Mouse (Mus musculus) c-Kit-positive CD71-positive TER-119-negative erythroid progenitor cells, embryonic 14.5 days (primary cell): ENCODE data around the gene Pik3r5.

Experiments used
- DNase-seq: peaks from one replicate; pipeline ENCODE4 v3.0.0-alpha.2; 2013; ENCODE audit warnings: low read depth

The Pik3r5 gene

DNA sequence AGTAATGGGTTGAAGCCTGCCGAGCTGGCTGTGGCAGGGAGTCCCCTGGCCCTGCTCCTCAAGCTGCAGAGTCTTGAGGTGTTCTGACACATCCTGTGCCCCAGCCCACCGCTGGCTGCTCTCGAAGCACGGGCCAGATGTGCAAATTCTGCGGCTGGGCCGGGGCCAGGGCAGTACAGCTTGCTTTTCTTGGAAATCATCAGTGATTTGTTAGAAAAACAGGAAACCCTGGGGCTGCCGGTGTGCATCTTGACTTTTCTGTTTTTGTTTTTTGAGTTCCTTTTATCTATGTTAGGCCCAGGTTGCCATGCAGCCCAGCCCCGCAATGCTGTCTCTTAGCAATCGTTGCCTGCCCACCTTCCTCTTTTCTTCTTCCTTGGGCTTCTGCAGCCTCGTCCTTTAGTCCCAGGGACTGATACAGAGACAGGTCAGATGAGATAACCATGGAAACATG is 19.4 kb downstream of the Pik3r5 start:
- no peak for DNase-seq

DNA sequence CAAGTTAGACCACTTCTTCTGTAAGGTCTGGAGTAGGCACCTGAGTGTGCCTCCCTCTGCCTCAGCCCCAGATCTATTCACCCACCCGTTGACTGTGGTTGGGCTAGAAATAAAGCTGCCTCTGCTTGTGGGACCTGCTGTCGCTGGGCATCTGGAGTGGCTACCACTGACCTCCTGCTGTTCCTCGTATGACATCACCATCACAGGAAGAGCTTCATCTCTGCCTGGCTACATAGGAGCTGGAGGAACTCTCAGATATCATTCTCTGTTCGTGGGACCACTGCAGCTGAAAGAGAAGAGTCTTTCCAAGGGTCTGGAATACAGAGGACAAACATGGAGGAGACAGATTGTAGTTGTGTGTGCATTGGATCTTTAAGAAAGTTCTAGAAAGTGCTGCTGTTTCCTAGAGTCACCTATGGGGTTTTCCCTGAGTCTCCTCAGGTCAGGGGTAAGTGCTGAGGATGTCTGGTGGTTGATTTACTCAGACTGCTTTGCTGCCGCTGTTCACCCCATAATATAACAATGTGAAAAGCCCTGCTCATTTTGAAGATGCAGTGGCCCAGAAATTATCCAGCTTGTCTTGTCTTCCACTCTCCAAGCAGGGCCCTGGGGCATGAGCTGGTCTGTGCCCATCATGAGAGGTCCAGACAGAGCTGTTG is 20.0 kb downstream of the Pik3r5 start:
- DNase-seq, result no peak

DNA sequence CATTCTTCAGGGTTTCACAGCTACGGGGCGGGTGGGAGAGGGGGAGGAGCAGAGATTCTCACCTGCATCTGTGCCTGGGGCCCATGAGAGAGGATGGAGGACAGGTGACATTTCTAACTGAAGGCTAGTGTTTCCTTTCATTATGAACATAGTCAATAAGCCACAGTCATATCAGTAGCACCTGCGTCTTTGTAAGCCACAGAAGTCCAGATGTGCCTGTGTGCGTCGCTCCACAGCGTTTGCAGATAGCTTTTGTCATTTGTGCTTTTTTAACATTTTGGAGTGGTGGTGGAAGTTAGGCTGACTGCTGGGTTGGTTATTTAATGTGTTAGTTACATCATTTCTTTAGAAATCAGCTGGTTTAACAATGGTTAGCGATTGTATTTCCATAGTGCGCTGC is 20.8 kb downstream of the Pik3r5 start:
- DNase-seq, result no peak

DNA sequence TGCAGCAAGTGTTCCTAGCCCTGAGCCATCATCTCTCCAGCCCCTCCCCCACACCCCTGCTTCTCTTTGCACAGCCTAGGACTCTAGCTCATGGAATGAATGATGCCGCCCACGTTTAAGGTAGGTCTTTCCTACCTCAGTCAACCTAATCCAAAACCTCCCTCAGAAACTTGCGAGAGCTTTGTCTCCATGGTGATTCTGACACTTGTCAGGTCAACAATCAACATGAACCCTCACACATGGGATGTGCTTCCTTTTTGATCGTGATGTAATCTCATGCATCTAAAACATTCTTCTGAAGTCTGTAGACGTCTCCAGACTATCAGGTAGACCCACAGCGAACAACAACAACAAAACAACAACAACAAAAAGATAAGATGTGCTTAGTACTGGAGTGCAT is 21.4 kb downstream of the Pik3r5 start:
- DNase-seq, result no peak

DNA sequence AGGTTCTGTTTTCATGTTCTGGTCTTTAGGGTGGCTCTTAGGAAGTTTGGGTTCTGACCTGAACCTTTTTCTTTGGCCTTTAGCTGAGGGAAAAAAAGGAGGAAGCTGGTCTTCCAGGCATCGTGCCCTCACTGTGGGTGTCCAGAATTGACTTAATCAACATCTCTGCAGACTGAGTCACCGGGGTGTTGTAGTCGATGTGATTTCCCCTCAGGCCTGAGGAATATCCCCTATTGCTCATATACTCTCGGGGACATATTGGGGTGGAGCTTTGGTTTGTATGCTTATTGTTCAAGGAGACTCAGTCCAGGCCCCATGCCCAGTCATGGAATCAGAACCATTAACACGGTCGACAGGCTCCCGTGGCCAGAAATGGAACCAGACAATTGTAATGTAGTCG is 26.2 kb downstream of the Pik3r5 start:
- DNase-seq, result no peak

DNA sequence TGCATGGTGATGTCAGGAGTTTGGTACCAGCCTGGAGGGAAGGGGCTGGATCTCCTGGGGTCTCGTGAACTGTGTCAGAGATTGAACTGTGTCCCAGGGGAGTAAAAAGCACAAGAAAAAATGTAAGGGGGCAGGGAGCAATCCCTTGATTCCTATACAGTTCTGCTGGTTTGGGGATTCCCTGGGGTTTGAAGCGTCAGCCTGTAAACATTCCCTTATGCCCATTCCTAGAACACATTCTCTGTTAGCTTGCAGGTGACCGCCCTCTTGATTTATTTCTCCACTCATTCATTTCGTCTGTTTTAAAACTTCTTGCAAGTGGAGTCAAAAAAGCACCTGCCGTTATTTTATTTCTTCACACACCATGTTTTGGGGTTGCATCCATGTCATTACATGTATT is 27.1 kb downstream of the Pik3r5 start:
- no peak for DNase-seq

DNA sequence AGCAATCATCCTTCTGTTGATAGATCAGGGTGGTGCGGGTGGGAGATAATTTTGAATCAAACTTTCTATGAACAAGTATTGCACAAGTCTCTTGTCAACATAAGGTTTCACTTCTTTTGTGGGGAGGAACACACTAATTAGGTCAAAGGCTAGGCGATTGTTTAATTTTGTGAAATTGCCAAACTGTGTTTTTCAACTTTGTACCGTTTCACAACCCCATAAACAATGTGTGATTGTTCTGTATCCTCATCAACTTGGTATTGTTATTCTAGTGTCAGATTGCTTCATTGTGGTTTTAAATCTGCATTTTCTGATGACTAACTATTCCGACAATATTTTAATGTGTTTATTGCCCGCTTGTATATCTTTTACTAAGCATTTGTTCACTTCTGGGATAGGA is 27.6 kb downstream of the Pik3r5 start:
- no peak for DNase-seq

DNA sequence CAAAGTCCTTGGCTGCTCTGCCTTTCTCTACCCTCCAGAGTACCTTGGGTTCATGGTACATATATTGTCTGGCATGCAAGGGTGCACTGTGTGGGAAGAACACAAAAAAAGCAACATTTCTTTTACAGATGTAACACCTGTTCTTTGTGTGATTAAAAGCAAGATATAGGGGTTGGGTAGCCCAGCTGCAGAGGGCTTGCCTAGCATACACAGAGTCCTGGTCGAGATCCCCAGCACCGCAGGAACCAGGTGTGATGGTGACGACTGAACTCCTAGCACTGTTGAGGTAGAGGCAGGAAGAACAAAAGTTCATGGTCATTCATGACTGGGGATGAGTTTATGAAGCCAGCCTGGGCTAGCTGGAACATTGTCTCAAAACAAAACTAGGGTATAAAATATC is 30.8 kb downstream of the Pik3r5 start:
- no peak for DNase-seq

DNA sequence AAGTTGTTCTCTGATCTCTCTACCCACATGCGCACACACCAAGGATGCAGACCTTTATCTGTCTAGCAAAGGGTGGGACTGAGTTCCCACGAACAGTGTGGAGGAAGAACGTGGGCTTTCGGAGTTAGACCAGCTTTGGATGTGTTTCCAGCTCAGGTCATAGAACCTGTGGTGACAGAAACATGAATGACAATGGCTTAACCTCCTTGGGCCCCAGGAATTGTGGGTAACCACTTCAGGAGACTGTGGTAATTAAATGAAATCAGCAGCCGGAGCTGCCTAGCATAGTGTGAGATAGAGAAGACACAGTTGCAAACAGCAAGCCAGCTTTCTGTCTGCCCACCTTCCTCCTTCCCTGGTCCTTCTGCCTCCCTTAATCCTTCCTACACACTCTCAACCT is 32.3 kb downstream of the Pik3r5 start:
- no peak for DNase-seq

DNA sequence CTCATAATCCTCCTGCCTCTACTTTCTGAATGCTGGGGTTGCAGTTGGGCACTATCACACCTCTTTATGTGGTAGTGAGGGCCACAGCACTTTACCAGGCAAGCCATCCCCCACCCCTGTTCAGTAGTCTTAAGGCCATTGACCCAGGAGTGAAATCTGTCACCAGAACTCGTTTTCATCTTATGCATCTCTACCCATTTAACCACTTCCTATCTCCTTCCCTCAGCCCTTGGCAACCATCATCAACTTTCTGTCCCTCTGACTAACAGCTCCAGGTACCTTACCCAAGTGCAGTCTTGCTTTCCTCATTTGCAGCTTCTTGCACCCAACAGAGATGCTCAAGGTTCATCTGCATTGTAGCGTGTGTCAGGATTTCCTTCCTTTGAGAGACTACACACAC is 33.2 kb downstream of the Pik3r5 start:
- no peak for DNase-seq

DNA sequence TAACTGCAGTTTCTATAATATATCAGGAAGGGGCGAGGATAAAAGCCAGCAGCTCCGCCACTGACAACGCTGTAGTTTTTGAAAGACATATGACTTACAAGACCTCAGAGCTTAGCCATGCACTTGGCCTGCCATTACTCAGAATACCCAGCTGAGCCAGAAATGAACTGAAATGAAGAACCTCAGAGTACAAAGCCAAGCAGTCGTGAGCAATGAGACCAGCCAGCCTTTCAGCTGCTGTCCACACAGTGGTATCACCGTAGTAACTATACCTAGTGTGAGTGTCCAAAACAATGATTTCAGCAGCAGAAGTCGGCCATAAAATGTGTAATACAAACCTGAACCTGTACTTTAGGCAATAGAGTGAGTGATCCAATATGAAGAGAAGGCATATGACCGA is 35.5 kb downstream of the Pik3r5 start:
- DNase-seq, result no peak

DNA sequence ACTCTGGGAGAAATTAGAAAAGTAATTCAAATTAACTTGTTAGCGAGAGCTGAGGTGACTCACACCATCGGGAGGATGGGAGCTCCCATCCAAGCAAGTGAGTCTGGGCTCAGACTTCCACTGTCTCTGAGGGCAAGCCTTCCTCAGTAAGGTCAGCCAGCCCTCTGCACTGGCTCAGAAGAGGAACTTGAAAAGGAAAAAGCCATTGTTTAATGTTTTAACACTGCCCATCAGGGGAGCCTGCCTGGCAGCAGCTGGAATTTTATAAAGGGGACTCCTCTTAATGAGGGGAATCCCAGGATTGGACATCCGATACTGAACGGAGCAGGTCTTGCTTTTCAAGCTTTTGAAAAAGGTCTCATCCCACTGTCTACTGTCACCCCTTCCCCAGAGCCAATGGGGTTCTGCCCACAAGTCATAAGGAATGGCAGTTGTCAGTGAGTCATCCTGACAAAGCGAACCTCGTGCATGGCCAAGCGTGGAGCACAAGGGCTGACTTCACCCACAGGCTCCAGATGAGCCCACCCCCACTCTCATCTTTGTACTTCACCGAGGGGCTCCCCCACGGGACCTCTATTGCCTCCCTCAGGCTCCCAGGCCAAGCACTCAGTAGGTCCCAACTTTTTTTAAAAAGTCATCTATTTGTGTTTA is 36.2 kb downstream of the Pik3r5 start:
- DNase-seq, result no peak

DNA sequence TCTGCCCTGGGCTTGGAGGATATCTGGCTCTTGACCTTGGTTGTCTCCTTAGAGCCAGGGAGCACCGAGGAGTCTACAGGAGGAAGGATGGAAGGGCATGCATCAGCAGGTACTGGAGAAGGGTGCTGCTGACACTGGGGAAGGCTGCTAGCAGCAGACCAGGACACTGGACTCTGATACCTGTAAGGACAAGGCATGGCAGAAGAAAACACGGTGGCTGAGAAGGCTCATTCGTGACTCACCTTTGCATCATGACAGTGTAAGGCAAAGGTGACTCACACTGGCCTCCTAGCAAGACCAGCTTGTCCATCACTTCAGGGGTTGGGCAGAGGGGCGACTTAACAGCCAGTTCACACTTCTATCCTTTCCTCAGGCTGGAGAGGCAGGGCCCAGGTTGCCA is 37.0 kb downstream of the Pik3r5 start:
- no peak for DNase-seq

DNA sequence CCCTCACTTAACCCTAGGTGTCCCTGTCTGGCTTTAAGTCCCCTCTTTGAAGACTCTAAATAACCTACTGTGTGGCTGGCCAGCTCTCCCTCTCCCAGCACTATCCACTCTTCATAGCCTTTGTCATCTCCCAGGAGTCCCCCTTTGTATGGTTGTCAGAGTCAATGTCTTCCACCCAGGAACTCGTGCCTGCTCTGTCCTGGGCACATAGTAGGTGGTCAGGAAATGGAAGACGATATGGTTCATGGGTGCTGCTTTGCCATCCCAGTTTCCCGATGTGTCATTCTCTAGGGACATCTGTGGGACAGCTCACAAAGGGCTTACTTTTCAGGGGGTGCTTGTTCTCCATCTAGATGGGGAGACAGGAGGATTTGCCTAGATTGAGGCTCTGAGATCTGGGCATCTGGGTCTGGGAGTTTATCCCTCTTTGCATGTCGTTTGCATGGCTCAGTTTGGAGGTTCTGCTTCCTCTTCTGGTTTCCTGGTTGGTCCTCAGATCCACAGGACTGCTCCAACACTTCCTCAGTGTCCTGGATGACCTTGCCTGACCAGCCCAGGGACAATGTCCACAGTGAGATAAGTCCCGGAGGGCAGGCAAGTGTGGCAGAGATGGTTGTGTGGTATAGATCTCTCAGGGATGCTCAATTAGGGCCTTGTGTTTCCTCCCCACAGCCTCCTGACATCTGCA is 40.4 kb downstream of the Pik3r5 start:
- DNase-seq, result no peak

DNA sequence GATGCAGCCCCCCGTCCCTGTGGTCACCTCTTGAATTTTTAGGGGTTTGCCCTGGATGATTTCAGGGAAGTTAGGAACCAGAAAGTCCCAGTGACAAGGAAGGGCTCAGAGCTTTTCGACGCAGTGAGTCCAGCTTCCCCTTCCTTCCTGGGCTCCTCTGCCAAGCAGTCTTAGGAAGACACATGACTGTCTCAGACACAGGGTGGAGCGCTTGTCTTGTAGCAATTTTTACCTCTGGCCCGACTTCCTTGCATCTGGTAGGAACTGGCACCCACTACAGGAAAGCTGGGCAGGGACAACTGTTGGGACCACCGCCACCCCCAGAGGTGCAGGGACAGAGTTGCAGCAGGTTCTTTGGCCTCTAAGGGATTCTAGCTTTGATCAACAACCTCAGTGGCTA is 42.7 kb downstream of the Pik3r5 start:
- DNase-seq, result no peak

DNA sequence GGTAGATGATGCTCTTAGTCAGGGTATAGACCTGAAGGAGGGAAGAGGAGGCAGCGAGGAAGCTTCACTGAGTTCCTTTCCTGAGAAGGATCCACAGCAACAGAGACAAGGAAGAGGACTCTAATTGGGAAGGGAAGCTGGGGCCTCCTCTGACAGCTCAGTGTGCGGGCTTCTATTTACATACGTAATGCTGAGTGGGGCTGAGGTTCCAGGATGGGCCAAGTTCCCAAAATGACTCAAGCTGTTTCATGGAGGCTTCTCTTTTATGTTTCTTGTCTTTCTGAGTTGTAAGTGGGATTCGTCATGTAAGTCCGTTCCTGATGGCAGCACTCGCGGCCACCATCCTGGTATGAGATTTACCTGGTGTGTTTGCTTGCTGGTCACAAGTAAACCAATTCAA is 43.8 kb downstream of the Pik3r5 start:
- DNase-seq, result no peak

DNA sequence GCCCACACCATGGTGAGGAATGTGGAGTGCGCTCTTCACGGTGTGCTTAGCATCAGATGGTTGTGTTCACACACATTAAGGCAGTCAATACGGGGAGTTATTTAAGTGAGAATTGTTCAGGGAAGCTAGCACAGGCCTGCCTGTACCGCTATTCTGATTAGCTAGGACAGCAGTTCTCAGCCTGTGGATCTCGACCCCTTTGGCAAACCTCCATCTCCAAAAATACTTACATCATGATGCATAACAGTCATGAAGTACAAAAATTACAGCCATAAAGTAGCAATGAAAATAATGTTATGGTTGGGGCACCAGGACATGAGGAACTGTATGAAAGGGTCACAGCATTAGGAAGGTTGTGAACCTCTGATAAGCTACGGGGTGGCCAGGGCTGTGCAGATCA is 45.7 kb downstream of the Pik3r5 start:
- no peak for DNase-seq

DNA sequence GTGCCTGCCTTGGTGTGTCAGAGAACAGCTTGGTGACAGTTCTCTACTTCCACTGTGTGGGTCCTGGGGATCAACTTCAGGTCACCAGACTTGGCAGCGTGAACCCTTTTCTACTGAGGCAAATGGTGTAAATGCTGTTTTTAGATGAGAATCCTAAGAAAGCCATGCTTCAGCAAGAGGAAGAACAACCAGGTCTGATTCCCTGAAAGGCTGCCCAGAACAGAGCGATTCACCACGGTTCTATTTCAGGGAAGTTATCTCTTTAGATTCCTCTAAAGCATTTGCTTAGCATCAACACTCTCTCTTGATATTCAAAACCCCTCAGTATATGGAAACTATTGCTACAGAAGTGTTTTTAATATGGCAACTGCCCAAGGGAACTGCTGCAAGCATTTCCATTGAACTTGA is 46.7 kb downstream of the Pik3r5 start:
- DNase-seq, result no peak

DNA sequence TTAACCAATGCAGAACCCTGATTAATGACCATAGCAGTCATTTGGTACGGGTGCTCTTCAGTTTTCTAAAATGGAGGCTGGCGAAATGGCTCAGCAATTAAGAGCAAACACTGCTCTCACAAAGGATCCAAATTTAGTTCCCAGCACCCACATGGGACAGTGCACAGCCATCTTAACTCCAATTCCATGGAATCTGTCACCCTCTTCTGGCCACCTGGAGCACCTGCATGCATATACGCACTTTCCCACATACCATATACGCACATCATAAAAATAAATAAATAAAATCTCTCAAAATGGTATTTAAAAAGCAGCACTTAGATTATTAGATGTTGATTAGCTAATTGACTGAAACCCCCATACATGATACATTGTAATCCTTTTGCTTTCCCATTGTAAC is 48.7 kb downstream of the Pik3r5 start:
- no peak for DNase-seq

DNA sequence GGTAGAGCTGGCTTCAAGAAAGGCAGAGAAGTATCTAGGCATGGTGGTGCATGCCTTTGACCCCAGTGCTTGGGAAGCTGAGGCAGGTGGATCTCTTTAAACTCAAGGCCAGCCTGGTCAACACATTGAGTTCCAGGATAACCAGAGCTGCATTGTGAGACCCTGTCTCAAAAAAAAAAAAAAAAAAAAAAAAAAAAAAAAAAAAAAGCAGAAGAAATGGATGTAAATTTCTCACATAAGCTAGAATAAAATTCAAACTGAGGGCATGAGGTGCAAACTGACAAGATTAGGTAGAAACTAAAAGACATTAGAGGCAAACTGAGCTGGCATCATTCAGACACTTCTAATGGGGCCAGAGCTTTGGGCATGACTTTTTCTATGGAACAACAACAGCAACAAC is 50.1 kb downstream of the Pik3r5 start:
- DNase-seq, result no peak

DNA sequence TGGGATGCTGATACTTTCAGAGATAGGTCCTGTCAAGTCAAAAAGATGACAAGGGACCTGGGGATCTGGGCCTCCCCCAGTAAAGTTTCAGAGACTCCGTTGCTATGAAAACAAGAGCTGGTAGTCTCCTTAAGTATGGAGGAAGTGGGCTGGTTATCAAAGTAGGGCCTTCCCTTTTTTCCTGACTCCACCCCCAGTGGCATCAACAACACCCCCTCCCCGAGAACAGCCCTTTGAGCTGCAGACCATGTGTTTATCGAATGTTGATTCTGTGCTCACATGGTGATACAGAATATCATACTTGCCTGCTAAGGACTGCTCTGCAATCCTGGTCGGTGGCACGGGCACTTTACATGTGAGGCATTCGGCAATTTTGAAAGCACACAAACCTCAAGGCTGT is 51.3 kb downstream of the Pik3r5 start:
- DNase-seq, result no peak

DNA sequence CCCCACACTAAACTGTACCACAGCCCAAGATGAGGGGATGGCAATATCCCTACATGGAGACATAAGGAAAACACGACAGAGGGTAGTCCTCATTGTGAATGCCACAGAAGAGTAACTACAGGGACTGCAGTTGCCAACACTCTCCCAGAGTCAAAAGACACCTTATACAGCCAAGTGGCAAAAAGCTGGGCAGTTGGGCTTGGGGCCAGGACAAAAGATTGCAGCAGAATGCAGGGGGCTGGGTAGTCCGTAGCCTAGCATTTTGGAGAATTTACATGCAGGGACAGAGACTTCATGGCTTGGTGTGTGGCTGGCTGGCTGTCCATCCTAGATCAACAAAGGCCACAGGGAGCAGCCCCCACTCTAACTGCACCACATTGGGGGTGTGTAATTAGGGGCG is 52.5 kb downstream of the Pik3r5 start:
- no peak for DNase-seq

DNA sequence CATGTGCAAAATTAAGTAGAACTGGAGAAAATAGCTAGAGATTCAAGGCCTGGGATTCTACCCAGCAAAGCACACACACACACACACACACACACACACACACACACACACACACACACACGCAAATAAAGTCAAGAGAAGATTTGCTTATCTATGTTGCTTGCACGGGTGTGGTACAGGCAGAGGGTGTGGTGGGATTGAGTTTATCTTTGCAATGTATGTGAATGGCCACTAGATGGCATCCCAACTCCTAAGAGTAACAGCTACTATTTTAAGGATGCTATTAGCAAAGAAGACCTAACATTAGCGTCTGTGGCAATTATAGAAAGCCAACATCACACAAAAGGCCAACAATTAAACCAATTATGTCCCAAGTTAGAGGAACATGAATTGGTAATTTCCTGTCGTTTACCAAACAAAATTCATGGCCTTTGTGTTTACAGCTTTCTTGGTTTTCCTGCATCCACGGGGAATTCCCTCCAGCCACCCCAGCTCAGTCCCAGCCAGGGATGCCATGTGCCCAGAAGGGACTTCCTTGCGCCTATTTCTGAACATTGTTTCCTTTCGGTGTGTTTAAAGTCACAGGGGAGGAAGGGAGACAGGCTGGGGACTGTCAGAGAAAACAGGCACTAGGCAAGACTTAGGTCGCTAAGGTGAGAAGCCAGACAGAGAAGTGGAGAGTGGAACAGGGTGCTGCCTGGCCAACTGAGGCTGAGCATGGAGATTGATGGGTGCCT is 53.5 kb downstream of the Pik3r5 start:
- DNase-seq, result peak; percentile 65
